Mouse (Mus musculus): ENCODE measurements around the gene Hcls1.

- TF ChIP-seq POLR2A (IDR thresholded peaks at IDR 0.05; ENCODE audit: borderline replicate concordance, insufficient read depth, low read length), result no peak
- TF ChIP-seq CTCF (IDR thresholded peaks at IDR 0.05; ENCODE audit: borderline replicate concordance, insufficient read depth, low read depth, low read length), result no peak
Observed at GRCm38 (mm10) chr16:36921067-36921613, 13.6 kb upstream of the Hcls1 start.
